16 mouse cellular contexts compared by ENCODE assay signal in the genomic region with DNA sequence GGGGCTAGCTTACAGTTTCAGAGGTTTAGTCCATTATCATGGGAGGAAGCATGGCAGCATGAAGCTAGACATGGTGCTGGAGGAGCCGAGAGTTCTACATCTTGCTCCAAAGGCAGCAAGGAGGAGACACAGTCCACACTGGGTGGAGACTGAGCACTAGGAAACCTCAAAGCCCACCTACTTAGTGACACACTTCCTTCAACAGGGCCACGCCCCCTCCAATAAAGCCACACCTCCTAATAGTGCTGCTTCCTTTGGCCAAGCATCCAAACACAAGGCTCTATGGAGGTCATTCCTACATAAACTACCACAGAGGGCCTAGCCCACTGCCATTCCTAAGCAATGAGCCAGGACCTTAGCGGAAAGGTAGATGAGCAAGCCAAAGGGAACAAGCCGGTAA.
"Had no signal": no experiment of that assay in that cellular context is flagged by ENCODE, and none has a peak within 500 bp of the region (broad histone marks: within the 10 kb centered on the region; RNA-seq: fewer than 3 reads in every experiment).

No protein-coding gene starts in this region.

- H3K4me3 ChIP-seq: left cerebral cortex, adult 2 months; limb, embryonic 10.5 days; liver, embryonic 13.5 days; lung, embryonic 15.5 days; megakaryocyte, embryonic 14.5 days; midbrain, embryonic 15.5 days; neural tube, embryonic 12.5 days had no signal

- H3K27ac ChIP-seq: kidney, postnatal 0 days; left cerebral cortex, adult 2 months; limb, embryonic 10.5 days; liver, embryonic 13.5 days; lung, embryonic 15.5 days; macrophage; midbrain, embryonic 15.5 days; neural tube, embryonic 12.5 days; stomach, postnatal 0 days had no signal

- H3K9me3 ChIP-seq: limb, embryonic 10.5 days; liver, embryonic 13.5 days; lung, embryonic 15.5 days; midbrain, embryonic 15.5 days; neural tube, embryonic 12.5 days had no signal

- DNase-seq: kidney, adult 8-10 months; liver, embryonic 13.5 days; liver, postnatal 0 days; lung, postnatal 14 days; right cerebral cortex, postnatal 14 days; thymus, postnatal 4 days had no signal

- H3K36me3 ChIP-seq: limb, embryonic 10.5 days; liver, embryonic 13.5 days; lung, embryonic 15.5 days; midbrain, embryonic 15.5 days; neural tube, embryonic 12.5 days had no signal

- H3K9ac ChIP-seq: liver, embryonic 13.5 days; liver, postnatal 0 days; lung, embryonic 15.5 days; midbrain, embryonic 15.5 days; neural tube, embryonic 12.5 days had no signal

- H3K27me3 ChIP-seq: liver, embryonic 13.5 days; lung, embryonic 15.5 days; megakaryocyte, embryonic 14.5 days; midbrain, embryonic 15.5 days; neural tube, embryonic 12.5 days had no signal

- H3K4me2 ChIP-seq: liver, embryonic 13.5 days; lung, embryonic 15.5 days; midbrain, embryonic 11.5 days; midbrain, embryonic 15.5 days; neural tube, embryonic 12.5 days had no signal

- H3K4me1 ChIP-seq: lung, embryonic 15.5 days; midbrain, embryonic 15.5 days; neural tube, embryonic 12.5 days had no signal
